Mouse (Mus musculus) liver (tissue): ENCODE results near the gene Smtnl1.
"Not testable (repeated sequence)": the region's sequence is repeated elsewhere in the genome, so short reads cannot be mapped to it uniquely, and the experiment has no call there.

Experiments used
- DNase-seq: peaks from one replicate; pipeline ENCODE4 v3.0.0-alpha.2; 2020; ENCODE audit warnings: mixed read lengths

Smtnl1 gene

GRCm38 (mm10) chr2:84837817-84838592, 15.6 kb upstream of the Smtnl1 start:
- DNase-seq, result no peak

- no peak for DNase-seq
These were observed 14.7 kb upstream of the Smtnl1 start for GRCm38 (mm10) chr2:84837107-84837506.

GRCm38 (mm10) chr2:84831666-84832391, 9.4 kb upstream of the Smtnl1 start:
- peak; percentile 83 for DNase-seq

- DNase-seq, result peak; percentile 91
These were observed 5.0 kb upstream of the Smtnl1 start for GRCm38 (mm10) chr2:84827283-84827920.

GRCm38 (mm10) chr2:84826488-84827282, 4.2 kb upstream of the Smtnl1 start, which contains the start of gene Timm10:
Gene Timm10, plus strand, starts transcription at chr2:84826997.
- DNase-seq, result peak; percentile 90

GRCm38 (mm10) chr2:84823237-84823636, 785 bp upstream of the Smtnl1 start:
- no peak for DNase-seq

- no peak for DNase-seq
These were observed 2.6 kb downstream of the Smtnl1 start for GRCm38 (mm10) chr2:84819861-84820260.

- DNase-seq, result peak; percentile 51
These were observed 9.8 kb downstream of the Smtnl1 start for GRCm38 (mm10) chr2:84812676-84813075.

GRCm38 (mm10) chr2:84811880-84812279, 10.6 kb downstream of the Smtnl1 start:
- peak; percentile 93 for DNase-seq

GRCm38 (mm10) chr2:84810886-84811577, 11.4 kb downstream of the Smtnl1 start:
- peak; percentile 94 for DNase-seq

GRCm38 (mm10) chr2:84810526-84810885, 11.9 kb downstream of the Smtnl1 start:
- DNase-seq, result no peak

GRCm38 (mm10) chr2:84809330-84809729, 13.1 kb downstream of the Smtnl1 start:
- no peak for DNase-seq

GRCm38 (mm10) chr2:84806546-84806945, 15.9 kb downstream of the Smtnl1 start:
- no peak for DNase-seq

GRCm38 (mm10) chr2:84803963-84804362, 18.5 kb downstream of the Smtnl1 start:
- no peak for DNase-seq

- DNase-seq, result not testable (repeated sequence)
These were observed 21.2 kb downstream of the Smtnl1 start for GRCm38 (mm10) chr2:84801223-84801622.

GRCm38 (mm10) chr2:84800304-84800703, 22.1 kb downstream of the Smtnl1 start:
- peak; percentile 56 for DNase-seq

- peak; percentile 84 for DNase-seq
These were observed 23.4 kb downstream of the Smtnl1 start for GRCm38 (mm10) chr2:84799041-84799561.

GRCm38 (mm10) chr2:84798493-84798921, 23.9 kb downstream of the Smtnl1 start, which contains the start of gene Ube2l6:
Gene Ube2l6, plus strand, starts transcription at chr2:84798828.
- peak; percentile 97 for DNase-seq

GRCm38 (mm10) chr2:84797833-84798492, 24.5 kb downstream of the Smtnl1 start:
- DNase-seq, result peak; percentile 89

GRCm38 (mm10) chr2:84793871-84794270, 28.6 kb downstream of the Smtnl1 start:
- no peak for DNase-seq

- no peak for DNase-seq
These were observed 29.3 kb downstream of the Smtnl1 start for GRCm38 (mm10) chr2:84793154-84793553.
